Mouse (Mus musculus) left cerebral cortex, adult 9 months (tissue): ENCODE data around the gene Tubg1.

Source experiments
- DNase-seq, 2 experiments: peaks; one replicate each; pipeline ENCODE4 v3.0.0; 2022; ENCODE audit warnings: low spot score in 2 of 2

Gene Tubg1

GRCm38 (mm10) chr11:101119761-101120544 lies at the start of gene Tubg1, which contains the start of gene Retreg3:
TSS of gene Tubg1 (plus strand) at chr11:101119938.
TSS of gene Retreg3 (minus strand) at chr11:101119893.
- DNase-seq: peak; percentile 96 to 98

DNA sequence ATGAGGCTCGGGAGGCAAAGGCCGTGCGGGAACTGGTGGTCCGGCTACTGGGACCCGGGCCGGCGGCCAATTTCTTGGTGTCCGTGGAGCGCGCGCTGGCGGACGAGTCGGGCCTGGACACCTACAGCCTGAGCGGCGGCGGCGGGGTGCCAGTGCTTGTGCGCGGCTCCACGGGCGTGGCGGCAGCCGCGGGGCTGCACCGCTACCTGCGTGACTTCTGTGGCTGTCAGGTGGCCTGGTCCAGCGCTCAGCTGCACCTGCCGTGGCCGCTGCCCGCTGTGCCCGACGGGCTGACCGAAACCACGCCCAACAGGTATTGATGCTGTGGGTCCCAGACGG lies 49.6 kb upstream of the Tubg1 start:
- DNase-seq: no peak

GRCm38 (mm10) chr11:101070987-101071386 lies 48.8 kb upstream of the Tubg1 start:
- no peak for DNase-seq

- DNase-seq: no peak
Measured at GRCm38 (mm10) chr11:101071810-101072428, 47.8 kb upstream of the Tubg1 start.

DNA sequence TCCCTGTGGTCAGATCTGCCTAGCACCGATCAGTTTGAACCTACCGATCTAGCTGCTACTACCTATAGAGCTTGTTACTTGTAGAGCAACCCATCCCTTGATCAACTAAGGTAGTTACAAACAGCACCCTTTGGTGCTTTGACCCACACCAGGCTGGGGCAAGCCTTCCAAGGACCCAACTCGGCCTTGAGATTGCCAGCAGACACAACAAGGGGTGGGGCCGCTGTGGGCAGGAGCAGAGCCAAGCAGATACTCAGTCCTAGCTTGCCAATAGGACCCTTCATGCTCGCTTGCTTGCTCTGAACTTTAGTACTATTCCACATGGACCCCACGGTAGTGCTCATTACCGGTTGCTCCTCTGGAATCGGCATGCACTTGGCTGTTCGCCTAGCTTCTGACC lies 41.6 kb upstream of the Tubg1 start, which contains the start of gene Hsd17b1:
Hsd17b1 (plus strand) TSS at position 291 of the 400 bp plus-strand sequence.
- DNase-seq: no peak

DNA sequence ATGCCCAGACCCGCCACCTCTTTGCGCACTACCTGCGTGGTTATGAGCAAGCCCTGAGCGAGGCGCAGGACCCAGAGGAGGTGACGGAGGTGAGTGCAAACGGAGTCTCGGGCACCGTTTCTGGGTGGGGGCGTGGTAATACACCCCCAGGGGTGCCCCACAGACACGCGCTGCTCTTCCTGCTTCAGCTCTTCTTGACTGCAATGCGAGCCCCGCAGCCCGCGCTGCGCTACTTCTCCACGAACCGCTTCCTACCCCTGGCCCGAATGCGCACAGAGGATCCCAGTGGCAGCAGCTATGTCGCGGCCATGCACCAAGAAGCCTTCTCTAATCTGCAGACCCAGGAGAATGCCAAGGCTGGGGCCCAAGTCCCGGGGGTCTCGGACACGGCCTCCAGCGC lies 40.0 kb upstream of the Tubg1 start:
- no peak for DNase-seq

DNA sequence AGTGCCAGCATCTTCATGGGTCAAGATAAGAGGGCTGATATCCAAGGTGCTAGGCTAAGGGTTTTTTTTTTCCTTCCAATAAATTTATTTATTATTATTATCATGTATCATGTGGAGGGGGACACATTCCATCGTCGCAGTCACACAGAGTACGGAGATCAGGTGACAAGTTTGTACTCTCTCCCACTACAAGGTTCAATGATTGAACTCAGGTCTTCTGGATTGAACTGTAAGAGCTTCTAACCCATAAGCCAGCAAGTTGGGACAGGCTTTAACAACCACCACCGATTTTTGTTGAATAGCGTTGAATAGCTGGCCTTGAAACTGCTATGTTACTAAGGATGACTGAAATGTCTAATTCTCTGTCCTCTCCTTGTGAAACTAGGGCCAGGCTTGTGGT lies 39.3 kb upstream of the Tubg1 start:
- DNase-seq: no peak

- DNase-seq: no peak
Measured at GRCm38 (mm10) chr11:101081659-101082058, 38.1 kb upstream of the Tubg1 start.

DNA sequence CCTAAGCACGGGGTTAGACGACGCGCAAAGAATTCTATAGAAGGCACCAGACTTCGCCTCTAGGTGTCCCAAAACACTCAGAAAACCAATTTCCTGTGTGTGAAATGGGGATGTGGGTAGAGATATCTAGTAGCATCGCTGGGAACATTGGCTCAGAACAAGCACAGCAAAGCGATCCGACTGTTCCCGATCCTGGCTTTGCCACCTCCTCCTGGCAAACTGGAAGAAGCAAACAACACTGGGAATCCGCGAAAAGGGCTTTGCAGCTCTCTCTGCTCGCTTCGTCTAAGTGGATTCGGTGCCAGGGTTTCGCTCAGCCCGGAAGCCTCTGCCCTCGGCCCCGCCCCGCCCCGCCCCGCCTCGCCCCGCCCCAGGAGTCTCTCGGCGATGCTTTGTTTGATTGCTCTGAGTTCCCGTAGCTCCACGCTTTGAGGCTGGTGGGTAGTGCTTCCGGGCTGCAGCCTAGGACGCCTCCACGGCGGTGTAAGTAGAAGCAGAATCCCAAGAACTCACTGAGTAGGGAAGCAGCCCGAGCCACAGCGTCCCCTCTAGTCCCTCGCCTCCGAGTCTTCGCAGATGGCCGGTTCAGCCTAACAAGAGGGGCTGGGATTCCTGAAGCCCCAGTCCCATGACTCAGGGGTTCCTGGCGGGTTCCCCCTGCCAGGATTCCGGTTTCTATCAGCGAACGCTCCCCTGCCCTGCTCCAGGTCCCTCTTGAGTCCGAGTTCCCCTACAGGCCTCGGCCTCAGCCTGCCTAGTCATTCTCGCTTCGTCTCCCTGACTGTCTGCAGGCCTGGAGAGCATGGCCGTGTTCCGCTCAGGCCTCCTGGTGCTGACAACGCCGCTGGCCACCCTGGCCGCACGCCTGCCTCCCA lies 37.3 kb upstream of the Tubg1 start, which contains the start of gene Coasy:
Coasy (plus strand) TSS at position 358 of the 875 bp plus-strand sequence.
- peak; percentile 78 to 85 for DNase-seq

GRCm38 (mm10) chr11:101083083-101083697 lies 36.5 kb upstream of the Tubg1 start:
- DNase-seq: no peak

- no peak for DNase-seq
Measured at GRCm38 (mm10) chr11:101084246-101084645, 35.5 kb upstream of the Tubg1 start.

DNA sequence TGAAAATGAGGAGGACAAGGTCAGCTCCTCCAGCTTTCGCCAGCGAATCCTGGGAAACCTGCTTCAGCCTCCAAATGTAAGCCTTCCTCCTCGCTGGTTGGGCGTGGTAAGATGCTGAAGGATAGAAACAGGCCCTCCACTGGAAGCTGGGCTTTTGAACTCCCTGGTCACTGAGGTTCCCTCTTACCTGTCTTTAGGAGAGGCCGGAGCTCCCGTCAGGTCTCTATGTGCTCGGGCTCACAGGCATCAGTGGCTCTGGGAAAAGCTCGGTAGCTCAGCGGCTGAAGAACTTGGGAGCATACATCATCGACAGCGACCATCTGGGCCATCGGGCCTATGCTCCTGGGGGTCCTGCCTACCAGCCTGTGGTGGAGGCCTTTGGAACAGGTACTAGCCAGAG lies 34.9 kb upstream of the Tubg1 start:
- DNase-seq: no peak

GRCm38 (mm10) chr11:101085617-101086322 lies 34.0 kb upstream of the Tubg1 start:
- no peak for DNase-seq

DNA sequence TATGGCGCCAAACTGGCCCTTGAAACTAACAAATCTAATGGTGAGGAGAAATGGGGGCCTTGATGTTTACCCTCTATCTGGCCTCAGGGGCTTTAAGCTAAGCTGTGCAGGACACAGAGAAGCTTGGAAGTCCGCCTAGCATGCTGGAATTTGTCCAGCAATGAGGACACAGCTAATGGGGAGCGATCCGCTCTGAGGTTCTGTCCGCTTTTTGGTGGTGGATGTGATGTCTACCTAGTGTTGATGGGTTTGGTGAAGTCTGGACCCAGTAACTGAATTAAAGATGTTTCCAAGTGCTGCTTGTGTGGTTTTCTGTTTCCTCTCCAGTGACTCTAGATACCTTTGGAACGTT lies 33.4 kb upstream of the Tubg1 start:
- DNase-seq: no peak

DNA sequence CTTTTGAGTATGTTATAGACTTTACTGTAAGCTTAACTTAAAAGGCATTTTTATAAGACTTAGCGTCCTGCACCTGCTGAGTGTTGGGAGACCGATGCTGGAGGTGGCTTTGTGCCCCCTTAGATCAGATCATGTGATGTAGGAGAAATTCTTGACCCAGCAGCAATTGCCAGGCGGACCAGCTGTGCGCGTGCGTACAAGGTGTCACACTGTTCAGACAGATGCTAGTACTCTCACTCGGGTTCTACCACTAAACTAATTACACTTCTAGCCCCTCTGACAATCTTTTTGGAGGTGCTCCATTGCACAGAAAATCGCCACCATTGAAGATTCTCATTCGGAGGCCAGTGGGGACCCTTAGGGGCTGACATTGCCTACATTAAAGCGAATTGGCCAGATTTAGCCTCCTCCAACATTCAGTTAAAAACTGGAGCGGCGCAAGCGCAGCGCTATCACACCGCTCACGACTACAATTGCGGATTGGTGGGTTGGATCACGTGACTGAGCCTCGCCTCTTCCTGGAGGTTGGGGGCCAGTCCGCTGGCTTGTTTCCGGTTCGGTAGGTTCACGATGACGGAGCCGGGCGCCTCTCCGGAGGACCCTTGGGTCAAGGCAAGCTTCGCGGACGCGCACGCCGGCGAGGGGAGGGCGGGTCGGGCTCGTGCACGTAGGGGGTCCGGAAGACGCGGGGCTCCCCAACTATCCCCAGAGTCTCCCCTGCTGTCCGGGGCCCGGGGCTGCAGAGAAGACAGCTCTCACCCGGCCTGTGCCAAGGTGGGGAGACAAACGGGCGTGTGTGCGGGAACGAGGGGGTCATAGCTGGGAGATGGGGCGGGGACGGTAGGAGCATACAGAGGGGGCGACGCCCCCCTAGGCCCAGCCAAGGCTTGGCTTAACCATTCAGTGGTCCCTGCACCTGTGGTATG lies 32.7 kb upstream of the Tubg1 start, which contains the start of gene Mlx:
Mlx (plus strand) TSS at position 522 of the 926 bp plus-strand sequence.
- DNase-seq: peak; percentile 80 to 95

DNA sequence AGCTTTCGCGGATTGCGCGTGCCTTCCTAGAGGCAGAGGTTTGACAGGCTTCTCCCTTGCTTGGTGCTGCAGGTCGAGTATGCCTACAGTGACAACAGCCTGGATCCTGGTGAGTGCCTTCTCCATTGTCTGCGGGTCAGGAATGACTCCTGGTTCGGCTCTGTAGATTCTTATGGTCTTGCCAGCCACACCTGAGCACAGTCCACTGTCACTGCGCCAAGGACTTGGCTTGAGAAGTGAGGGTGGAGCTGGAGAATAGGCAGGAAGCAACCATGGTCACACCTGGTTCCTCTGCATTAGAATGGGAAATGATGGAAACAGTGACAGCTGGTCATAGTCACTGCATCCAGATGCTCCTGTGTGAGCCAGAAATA lies 32.1 kb upstream of the Tubg1 start:
- DNase-seq: no peak

- DNase-seq: no peak
Measured at GRCm38 (mm10) chr11:101089931-101090330, 29.8 kb upstream of the Tubg1 start.

DNA sequence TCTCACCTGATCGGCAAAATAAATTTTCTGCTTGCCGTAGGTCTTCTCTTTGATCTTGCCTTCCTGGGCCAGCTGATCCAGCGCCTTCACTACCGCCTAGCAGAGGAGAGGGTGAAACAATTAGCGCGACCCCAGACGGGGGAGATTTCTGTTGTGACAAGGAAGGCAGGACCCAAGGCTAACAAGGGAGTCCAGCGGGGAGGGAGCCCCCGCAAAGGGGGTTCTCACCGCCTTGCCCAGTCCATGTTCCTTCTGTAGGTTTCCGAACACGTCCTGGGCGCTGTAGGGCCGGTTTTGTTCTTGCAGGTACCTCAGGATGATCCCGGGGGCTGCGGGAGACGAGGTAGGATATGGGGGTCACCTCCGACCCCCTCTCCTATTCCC lies 24.8 kb upstream of the Tubg1 start:
- no peak for DNase-seq

DNA sequence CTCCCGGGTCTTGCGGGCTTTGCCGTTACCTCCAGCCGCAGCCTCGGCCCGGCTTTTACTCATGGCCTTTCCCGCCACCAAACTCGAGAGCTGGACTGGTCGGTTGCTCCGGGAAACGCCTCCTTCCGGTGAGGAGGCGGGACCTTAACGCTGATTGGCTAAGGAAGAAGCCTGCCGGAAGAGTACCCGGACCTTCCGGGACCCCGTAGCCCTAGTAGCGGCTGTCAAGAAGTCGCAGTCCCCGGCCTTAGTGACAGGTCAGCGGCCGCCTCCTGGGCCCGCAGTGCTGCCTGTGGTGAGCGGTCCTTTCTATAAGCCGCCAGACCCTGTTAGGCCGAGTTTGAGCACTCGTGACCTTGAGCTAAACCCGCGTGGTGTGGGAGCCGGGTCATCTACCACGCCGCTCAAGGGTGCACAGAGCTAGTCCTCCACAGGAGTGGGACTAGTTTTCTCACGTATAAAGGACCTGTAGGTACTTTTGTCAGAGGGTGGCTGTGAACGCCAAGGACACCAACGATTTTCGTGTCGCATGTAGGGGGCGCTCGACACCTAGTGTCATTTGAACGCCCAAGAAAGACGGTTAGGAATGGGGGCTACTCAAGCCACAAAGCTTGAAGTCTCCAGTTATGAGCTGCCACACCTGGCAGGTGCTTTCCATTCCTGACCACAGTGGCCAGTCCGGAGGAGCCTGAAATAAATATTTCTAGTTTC lies 24.3 kb upstream of the Tubg1 start, which contains the start of gene Psmc3ip:
Psmc3ip (minus strand) TSS at position 123 of the 711 bp plus-strand sequence.
- DNase-seq: peak; percentile 83 to 95
